Comparison of ENCODE assay signal across 11 mouse cellular contexts in genomic region chr9:98130849-98131248, GRCm38 (mm10).
DNase-seq lines count a peak whose midpoint lies in the region; ATAC-seq and TF ChIP-seq lines count a peak whose summit lies in the region.
"Had no signal": no experiment of that assay in that cellular context is flagged by ENCODE, and none has a peak within 500 bp of the region (broad histone marks: within the 10 kb centered on the region; RNA-seq: fewer than 3 reads in every experiment).

No protein-coding gene starts in this region.

- H3K9ac ChIP-seq in hindbrain, embryonic 15.5 days: no peak overlapping the region
- no peak overlapping the region for H3K9ac ChIP-seq in hindbrain, embryonic 12.5 days
- H3K9ac ChIP-seq: heart, embryonic 13.5 days had no signal

- TF ChIP-seq POLR2A in lung, adult 2 months (IDR thresholded peaks at IDR 0.05; ENCODE audit: borderline replicate concordance, extremely low read depth, low read depth, low read length): no peak

- 0 out of 2 replicates have a peak, but pooled peaks have one; percentile 48 for ATAC-seq in hindbrain, embryonic 15.5 days (ENCODE audit: low FRiP score, low read depth)
- no peak for ATAC-seq in hindbrain, embryonic 12.5 days (ENCODE audit: low FRiP score)

- no peaks in the 10 kb centered on the region for H3K9me3 ChIP-seq in hindbrain, embryonic 15.5 days
- no peaks in the 10 kb centered on the region; the same call in 1 of the 2 replicates for H3K9me3 ChIP-seq in hindbrain, embryonic 12.5 days (replicated peaks)
- H3K9me3 ChIP-seq: heart, embryonic 13.5 days had no signal

- WGBS in hindbrain, embryonic 15.5 days: 69% methylated on average over 5 of the region's 5 CpGs
- WGBS in hindbrain, embryonic 12.5 days: 76% methylated on average over 5 of the region's 5 CpGs
- 69% methylated on average over 5 of the region's 5 CpGs for WGBS in lung, adult 2 months

- no peak overlapping the region for H3K4me2 ChIP-seq in hindbrain, embryonic 15.5 days
- no peak overlapping the region for H3K4me2 ChIP-seq in hindbrain, embryonic 12.5 days (replicated peaks)
- H3K4me2 ChIP-seq: heart, embryonic 13.5 days had no signal

- H3K27me3 ChIP-seq in hindbrain, embryonic 15.5 days: no peaks in the 10 kb centered on the region
- no peaks in the 10 kb centered on the region for H3K27me3 ChIP-seq in hindbrain, embryonic 12.5 days
- H3K27me3 ChIP-seq: CH12.LX; heart, embryonic 13.5 days had no signal

- H3K4me3 ChIP-seq in hindbrain, embryonic 15.5 days: no peak overlapping the region
- H3K4me3 ChIP-seq in hindbrain, embryonic 12.5 days: no peak overlapping the region
- H3K4me3 ChIP-seq in lung, adult 2 months (replicated peaks; ENCODE audit: extremely low read depth, low read depth, low read length): no peak overlapping the region
- H3K4me3 ChIP-seq: heart, embryonic 13.5 days had no signal

- no peaks in the 10 kb centered on the region for H3K36me3 ChIP-seq in hindbrain, embryonic 15.5 days
- H3K36me3 ChIP-seq in hindbrain, embryonic 12.5 days: no peaks in the 10 kb centered on the region
- H3K36me3 ChIP-seq: heart, embryonic 13.5 days had no signal

- H3K4me1 ChIP-seq in hindbrain, embryonic 15.5 days (replicated peaks): no peaks in the 10 kb centered on the region
- no peaks in the 10 kb centered on the region for H3K4me1 ChIP-seq in hindbrain, embryonic 12.5 days
- H3K4me1 ChIP-seq in lung, adult 2 months (ENCODE audit: control insufficient read depth, insufficient read depth, low read length): no peaks in the 10 kb centered on the region
- H3K4me1 ChIP-seq: heart, embryonic 13.5 days had no signal

- H3K27ac ChIP-seq in hindbrain, embryonic 15.5 days (replicated peaks): no peak overlapping the region
- H3K27ac ChIP-seq in hindbrain, embryonic 12.5 days: no peak overlapping the region
- H3K27ac ChIP-seq: heart, embryonic 13.5 days had no signal

- no peak for TF ChIP-seq CTCF in lung, adult 2 months (IDR thresholded peaks at IDR 0.05; ENCODE audit: insufficient read depth, low read length)

- DNase-seq in cerebellum, postnatal 25 days: peak; percentile 43 to 63
- peak; percentile 18 to 45 for DNase-seq in layer of hippocampus, postnatal 10 days (ENCODE audit: low spot score in 2 of 2)
- peak; percentile 76 to 86 for DNase-seq in right cerebral cortex, postnatal 10 days (ENCODE audit: low spot score in 2 of 2)
- DNase-seq in lung, adult 2 months: no peak
- no peak for DNase-seq in adrenal gland, adult 18-20 months (ENCODE audit: low spot score in 2 of 2)
- no peak for DNase-seq in embryo, embryonic 11 days
- DNase-seq: thymus, adult 2 months had no signal

Comparison
In these comparisons a context has a peak if more than half of its experiments do, and no peak if none do; other contexts are left out.
1. DNase-seq: peak in cerebellum, postnatal 25 days (2 of 2), layer of hippocampus, postnatal 10 days (2 of 2) and right cerebral cortex, postnatal 10 days (2 of 2); none in lung, adult 2 months (single experiment), adrenal gland, adult 18-20 months (0 of 2) and embryo, embryonic 11 days (single experiment).